Mouse (Mus musculus) lung, adult 2 months (tissue): ENCODE results near the gene Carhsp1. TPM values are rescaled to one million over a fixed set of nuclear protein-coding genes. Genes with fewer than 3 reads are reported as not detected.

ENCODE experiments used
- DNase-seq: peaks from one replicate; pipeline ENCODE4 v3.0.0; 2022
- H3K4me1 ChIP-seq: fragments of 200-500 bp; 2 replicates; pipeline ENCODE4 v1.6.1; 2011; ENCODE audit warnings: low read length; ENCODE audit not compliant: control insufficient read depth, insufficient read depth
- H3K4me3 ChIP-seq: fragments of 200-500 bp; replicated peaks from 2 replicates; pipeline ENCODE3; 2011; ENCODE audit warnings: low read depth, mild to moderate bottlenecking, control low read depth, low read length; ENCODE audit errors: extremely low read depth
- CTCF ChIP-seq: fragments of 200-500 bp; IDR thresholded peaks from 2 replicates; pipeline ENCODE4 v1.5.1; 2011; ENCODE audit warnings: mild to moderate bottlenecking, low read length, control low read depth; ENCODE audit not compliant: insufficient read depth
- POLR2A ChIP-seq: fragments of 200-500 bp; IDR thresholded peaks from 2 replicates; pipeline ENCODE4 v1.6.1; 2011; ENCODE audit warnings: low read depth, mild to moderate bottlenecking, control low read depth, low read length, borderline replicate concordance; ENCODE audit errors: extremely low read depth
- WGBS: fragments of 180-500 bp; shearing (Covaris S2); methylation state at CpG from one replicate; pipeline ENCODE4 v1.1.7; 2018; 5-methylcytosine and 5-hydroxymethylcytosine counted together
- polyA plus RNA-seq: library from polyadenylated mRNA; depleted of rRNA; stranded (reverse); fragments of >200 nt; gene quantifications from 2 replicates; pipeline ENCODE4 v1.2.3, GENCODE M21; 2012; rRNA removed

Carhsp1 gene
- 89.5 and 94.0 TPM in 2 replicates for polyA plus RNA-seq

- peaks cover 28% of the 10 kb centered on the region for H3K4me1 ChIP-seq
- DNase-seq, result peak; percentile 92
- peak within 1 kb of the TSS; percentile 71 for H3K4me3 ChIP-seq
- TF ChIP-seq POLR2A (peak; percentile 96), CTCF (no peak)
- under 1% methylated on average over 67 of the region's 67 CpGs for WGBS
Observed at GRCm38 (mm10) chr16:8671551-8672349, at the start of gene Carhsp1. Gene Carhsp1 (minus strand): TSS chr16:8672155.

DNA sequence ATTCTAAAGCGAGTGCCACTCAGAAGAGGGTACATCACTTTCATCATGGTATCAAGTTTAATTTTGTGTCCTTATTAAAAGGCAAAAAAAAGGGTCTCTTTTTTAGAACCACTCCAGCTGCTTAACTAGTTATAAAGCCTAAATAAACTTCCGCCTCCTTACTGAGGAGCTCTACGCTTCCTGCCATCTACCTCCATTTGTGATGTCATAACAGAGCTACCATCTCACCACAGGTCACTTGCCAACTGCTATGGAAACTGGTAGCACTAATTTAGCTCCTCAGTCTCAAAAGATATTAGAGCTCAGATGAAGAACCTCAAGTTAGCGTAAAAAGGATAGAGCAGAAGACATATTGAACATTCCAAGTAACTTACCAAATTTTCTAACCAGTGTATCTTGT lies 48.5 kb upstream of the Carhsp1 start:
- DNase-seq, result no peak
- TF ChIP-seq CTCF (no peak), POLR2A (no peak)
- H3K4me3 ChIP-seq, result no peak overlapping the region
- WGBS, result 74% methylated on average over 4 of the region's 4 CpGs
- H3K4me1 ChIP-seq, result peaks cover 16% of the 10 kb centered on the region

- TF ChIP-seq POLR2A (no peak), CTCF (no peak)
- no peak overlapping the region for H3K4me3 ChIP-seq
- peaks cover 17% of the 10 kb centered on the region for H3K4me1 ChIP-seq
- 91% methylated on average over 10 of the region's 10 CpGs for WGBS
- no peak for DNase-seq
Observed at GRCm38 (mm10) chr16:8717744-8718143, 45.8 kb upstream of the Carhsp1 start.

- peaks cover 17% of the 10 kb centered on the region for H3K4me1 ChIP-seq
- DNase-seq, result no peak
- H3K4me3 ChIP-seq, result no peak overlapping the region
- no peak for TF ChIP-seq POLR2A
- TF ChIP-seq CTCF, result no peak
- 31% methylated on average over 6 of the region's 6 CpGs for WGBS
Observed at GRCm38 (mm10) chr16:8716300-8716699, 44.3 kb upstream of the Carhsp1 start.

DNA sequence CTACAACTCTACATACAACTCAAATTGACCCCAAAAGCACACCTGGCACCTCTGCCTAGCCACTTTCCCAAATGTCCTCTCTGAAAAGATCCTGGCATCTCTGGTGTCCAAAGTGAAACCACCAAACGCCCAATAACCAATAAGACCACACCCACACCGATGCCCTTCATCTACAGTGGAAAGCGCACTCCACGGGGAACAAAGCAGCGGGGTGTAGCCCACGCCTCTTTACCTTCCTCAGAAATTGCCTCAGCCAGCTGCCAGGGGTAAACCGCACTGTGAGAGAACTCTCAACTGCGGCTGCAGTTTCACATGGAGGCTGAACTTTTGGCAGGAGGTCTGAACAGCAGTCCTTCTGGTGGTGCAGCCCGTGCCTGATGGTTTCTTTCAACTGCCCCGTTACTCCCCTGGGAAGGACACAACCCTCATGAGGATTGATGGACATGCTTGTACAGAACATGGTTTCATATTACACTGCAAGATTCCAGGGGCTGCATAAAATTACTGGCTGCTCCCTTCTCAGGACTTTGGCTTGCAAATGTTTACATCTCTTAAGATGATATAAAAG lies 43.6 kb upstream of the Carhsp1 start:
- 69% methylated on average over 10 of the region's 10 CpGs for WGBS
- peaks cover 13% of the 10 kb centered on the region for H3K4me1 ChIP-seq
- TF ChIP-seq POLR2A, result no peak
- no peak for TF ChIP-seq CTCF
- H3K4me3 ChIP-seq, result no peak overlapping the region
- DNase-seq, result no peak

GRCm38 (mm10) chr16:8714851-8715250 lies 42.9 kb upstream of the Carhsp1 start:
- DNase-seq, result no peak
- no peak for TF ChIP-seq POLR2A
- TF ChIP-seq CTCF, result no peak
- Histone ChIP-seq H3K4me3 (no peak overlapping the region), H3K4me1 (peaks cover 13% of the 10 kb centered on the region)
- 85% methylated on average over 5 of the region's 5 CpGs for WGBS

- TF ChIP-seq POLR2A (no peak), CTCF (no peak)
- H3K4me3 ChIP-seq, result no peak overlapping the region
- WGBS, result 80% methylated on average over 9 of the region's 9 CpGs
- no peak for DNase-seq
- H3K4me1 ChIP-seq, result peaks cover 2% of the 10 kb centered on the region; the same call in 1 of the 2 replicates
Observed at GRCm38 (mm10) chr16:8711998-8712397, 40.0 kb upstream of the Carhsp1 start.

- TF ChIP-seq CTCF, result no peak
- no peak for TF ChIP-seq POLR2A
- no peak for DNase-seq
- H3K4me3 ChIP-seq, result no peak overlapping the region
- 73% methylated on average over 3 of the region's 3 CpGs for WGBS
- H3K4me1 ChIP-seq, result no peaks in the 10 kb centered on the region
Observed at GRCm38 (mm10) chr16:8700586-8700985, 28.6 kb upstream of the Carhsp1 start.

- Histone ChIP-seq H3K4me3 (no peak overlapping the region), H3K4me1 (no peaks in the 10 kb centered on the region)
- WGBS, result 86% methylated on average over 8 of the region's 8 CpGs
- TF ChIP-seq POLR2A, result no peak
- no peak for TF ChIP-seq CTCF
- no peak for DNase-seq
Observed at GRCm38 (mm10) chr16:8699556-8699955, 27.6 kb upstream of the Carhsp1 start.

GRCm38 (mm10) chr16:8691206-8691605 lies 19.3 kb upstream of the Carhsp1 start:
- no peaks in the 10 kb centered on the region for H3K4me1 ChIP-seq
- H3K4me3 ChIP-seq, result no peak overlapping the region
- 89% methylated on average over 7 of the region's 7 CpGs for WGBS
- TF ChIP-seq CTCF (no peak), POLR2A (no peak)
- DNase-seq, result no peak
